Mouse (Mus musculus): ENCODE measurements around the gene Nlrp10.

DNA sequence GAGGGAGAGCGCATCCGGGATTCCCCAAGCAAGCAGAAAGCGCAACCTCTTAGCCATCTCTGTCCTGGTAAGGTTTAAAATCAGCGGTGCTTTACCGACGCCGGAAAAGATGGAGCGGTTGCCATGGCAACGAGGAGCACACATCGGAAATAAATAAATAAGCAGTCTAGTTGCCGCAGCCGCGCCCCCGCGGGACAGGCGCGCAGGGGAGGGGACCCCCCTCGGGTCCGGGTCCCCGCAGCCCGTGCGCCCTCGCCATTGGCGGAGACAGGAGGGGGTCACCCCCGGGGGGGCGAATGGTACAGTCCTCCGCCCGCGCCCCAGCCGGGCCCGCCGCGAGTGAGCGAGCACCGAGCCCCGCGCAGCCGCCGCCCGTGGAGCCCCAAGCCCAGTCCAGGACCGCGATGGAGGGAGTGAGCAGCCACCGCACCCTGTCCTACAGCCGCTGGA lies 20.4 kb upstream of the Nlrp10 start, which contains the start of gene Tub:
- TF ChIP-seq ZNF384 (IDR thresholded peaks at IDR 0.05; ENCODE audit: low read depth, low read length) (no peak), CHD2 (IDR thresholded peaks at IDR 0.05; ENCODE audit: low read depth, low read length) (no peak)

Measured in ES-E14 (cell line).